Mouse (Mus musculus) hindbrain, embryonic 16.5 days (tissue): ENCODE measurements at regions not wholly inside any gene's neighbourhood (a gene's known extent, or its start where the extent isn't known, plus 50 kb on each side); places are given as distances from the start of the nearest gene placed in this dataset.

Experiments used
- ATAC-seq: fragments of 200-750 bp; cut with Nextera tagmentation; 2 replicates; pipeline ENCODE4 v1.8.0; 2017; ENCODE audit warnings: moderate TSS enrichment, moderate library complexity
- H3K27ac ChIP-seq: fragments of 300-500 bp; sonication (generic); 2 replicates; pipeline ENCODE4 v1.5.1; 2014; ENCODE audit warnings: low read depth, mild to moderate bottlenecking, control low read depth, low read length, moderate library complexity
- H3K27me3 ChIP-seq: fragments of 300-500 bp; sonication (generic); replicated peaks from 2 replicates; pipeline ENCODE4 v1.6.1; 2014; ENCODE audit warnings: low read length; ENCODE audit not compliant: control insufficient read depth, insufficient read depth
- H3K36me3 ChIP-seq: fragments of 300-500 bp; sonication (generic); 2 replicates; pipeline ENCODE4 v1.6.1; 2014; ENCODE audit warnings: mild to moderate bottlenecking, low read length, moderate library complexity, mixed read lengths; ENCODE audit not compliant: control insufficient read depth, insufficient read depth
- H3K4me1 ChIP-seq: fragments of 300-500 bp; sonication (generic); 2 replicates; pipeline ENCODE4 v1.6.1; 2014; ENCODE audit warnings: low read depth, low read length; ENCODE audit not compliant: control insufficient read depth, insufficient read depth
- H3K4me2 ChIP-seq: fragments of 300-500 bp; sonication (generic); 2 replicates; pipeline ENCODE4 v1.6.1; 2014; ENCODE audit warnings: mild to moderate bottlenecking, low read length, control low read depth, moderate library complexity
- H3K4me3 ChIP-seq: fragments of 300-500 bp; sonication (generic); 2 replicates; pipeline ENCODE4 v1.5.1; 2014; ENCODE audit warnings: mild to moderate bottlenecking, low read length, control low read depth, moderate library complexity
- H3K9ac ChIP-seq: fragments of 300-500 bp; sonication (generic); 2 replicates; pipeline ENCODE4 v1.6.1; 2014; ENCODE audit warnings: low read depth, mild to moderate bottlenecking, control low read depth, low read length, moderate library complexity
- H3K9me3 ChIP-seq: fragments of 300-500 bp; sonication (generic); 2 replicates; pipeline ENCODE4 v1.6.1; 2014; ENCODE audit warnings: mild to moderate bottlenecking, low read length, moderate library complexity; ENCODE audit not compliant: control insufficient read depth
- WGBS: fragments of 180-500 bp; shearing (Covaris S2); extraction: QIAGEN DNeasy Blood & Tissue Kit; methylation state at CpG from one replicate; pipeline ENCODE4 v1.1.7; 2014; 5-methylcytosine and 5-hydroxymethylcytosine counted together

- no peak overlapping the region for H3K4me3 ChIP-seq
- H3K4me1 ChIP-seq = no peaks in the 10 kb centered on the region
- H3K27me3 ChIP-seq = no peaks in the 10 kb centered on the region
- H3K4me2 ChIP-seq = no peak overlapping the region
- no peak overlapping the region for H3K27ac ChIP-seq
- no peak for ATAC-seq
- H3K36me3 ChIP-seq = no peaks in the 10 kb centered on the region
- 82% methylated on average over 7 of the region's 7 CpGs for WGBS
- H3K9me3 ChIP-seq = 0 out of 2 replicates have a peak, but pooled peaks cover 2% of the 10 kb centered on the region
- no peak overlapping the region for H3K9ac ChIP-seq
Observed at GRCm38 (mm10) chr2:134730547-134730946, 55.3 kb upstream of the Plcb1 start.

GRCm38 (mm10) chr2:134726713-134727112 is 59.2 kb upstream of the Plcb1 start:
- WGBS = 64% methylated on average over 2 of the region's 2 CpGs
- Histone ChIP-seq H3K4me1 (no peaks in the 10 kb centered on the region), H3K27ac (no peak overlapping the region), H3K9ac (no peak overlapping the region), H3K4me3 (no peak overlapping the region), H3K36me3 (no peaks in the 10 kb centered on the region), H3K9me3 (no peaks in the 10 kb centered on the region), H3K4me2 (no peak overlapping the region), H3K27me3 (no peaks in the 10 kb centered on the region)
- ATAC-seq = no peak

DNA sequence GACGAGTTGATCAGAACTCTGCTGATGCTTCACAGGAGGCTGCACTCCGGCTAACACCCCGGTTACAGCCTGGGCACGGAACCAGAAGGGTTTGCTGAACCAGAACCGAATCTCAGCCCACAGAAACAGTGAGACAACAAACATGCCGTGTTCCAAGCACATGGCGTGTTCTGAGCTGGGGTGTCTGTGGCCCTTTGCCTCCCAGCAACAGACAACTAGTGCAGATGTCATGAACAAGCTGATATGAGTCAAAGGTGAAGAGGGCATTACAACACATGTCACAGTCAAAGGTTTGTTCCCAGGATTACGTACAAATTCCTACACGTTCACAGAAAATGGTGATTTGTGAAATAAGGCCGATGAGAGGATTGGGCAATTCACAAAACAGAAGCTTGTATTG is 61.8 kb upstream of the Plcb1 start:
- Histone ChIP-seq H3K4me3 (no peak overlapping the region), H3K9ac (no peak overlapping the region), H3K27ac (no peak overlapping the region), H3K4me2 (no peak overlapping the region), H3K9me3 (no peaks in the 10 kb centered on the region), H3K36me3 (no peaks in the 10 kb centered on the region), H3K4me1 (no peaks in the 10 kb centered on the region), H3K27me3 (no peaks in the 10 kb centered on the region)
- WGBS = 77% methylated on average over 10 of the region's 10 CpGs
- ATAC-seq = no peak

DNA sequence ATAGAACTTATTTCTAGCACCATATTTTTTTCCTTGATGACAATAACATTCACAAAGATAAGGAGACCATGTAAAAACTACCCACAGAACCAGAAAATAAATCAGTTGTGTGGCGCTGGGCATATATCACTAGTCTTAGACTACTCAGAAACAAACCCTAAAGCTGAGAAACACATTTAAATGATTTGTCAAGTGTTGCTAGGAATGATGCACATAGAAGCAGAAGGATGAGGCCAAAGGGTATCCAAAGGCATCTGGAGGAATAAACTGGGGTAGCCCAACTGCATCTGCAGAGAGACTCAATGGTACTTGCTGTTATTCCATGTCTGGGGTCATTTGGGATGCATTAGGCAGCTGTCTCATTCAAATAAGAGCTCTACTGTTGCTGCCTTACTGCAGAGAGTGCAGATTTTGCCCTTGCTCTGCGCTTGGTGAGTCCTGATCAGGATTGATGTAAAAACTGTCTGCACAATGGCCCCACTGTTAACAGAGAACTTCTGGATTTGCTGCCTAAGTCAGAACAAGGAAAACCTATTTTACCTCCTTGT is 68.0 kb upstream of the Plcb1 start:
- H3K9me3 ChIP-seq = no peaks in the 10 kb centered on the region
- H3K9ac ChIP-seq = no peak overlapping the region
- no peak overlapping the region for H3K4me2 ChIP-seq
- no peaks in the 10 kb centered on the region for H3K4me1 ChIP-seq
- H3K36me3 ChIP-seq = no peaks in the 10 kb centered on the region
- H3K27ac ChIP-seq = no peak overlapping the region
- ATAC-seq = peak; percentile 50; the same call in 1 of the 2 replicates
- H3K27me3 ChIP-seq = no peaks in the 10 kb centered on the region
- 73% methylated on average over 2 of the region's 2 CpGs for whole genome bisulfite sequencing
- no peak overlapping the region for H3K4me3 ChIP-seq

DNA sequence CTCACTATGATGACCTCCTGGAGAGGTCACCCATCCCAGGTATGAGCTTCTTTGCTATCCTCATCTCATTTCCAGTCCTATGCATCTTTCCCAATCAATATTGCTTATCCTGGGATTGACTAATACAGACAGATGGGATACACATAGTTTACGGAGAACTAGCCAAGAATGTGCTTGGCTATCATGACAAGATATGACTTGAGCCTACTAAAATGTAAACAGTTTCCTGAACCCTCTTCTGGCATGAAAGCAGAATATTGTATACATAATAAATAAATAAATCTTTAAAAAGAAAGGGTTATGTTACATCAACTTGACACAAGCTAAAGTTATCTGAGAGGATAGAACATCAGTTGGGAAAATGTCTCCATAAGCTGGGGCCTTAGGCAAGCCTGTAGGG is 69.3 kb upstream of the Plcb1 start:
- no peaks in the 10 kb centered on the region for H3K4me1 ChIP-seq
- no peak overlapping the region for H3K4me2 ChIP-seq
- no peaks in the 10 kb centered on the region for H3K9me3 ChIP-seq
- no peak for ATAC-seq
- H3K27ac ChIP-seq = no peak overlapping the region
- no peaks in the 10 kb centered on the region for H3K36me3 ChIP-seq
- 93% methylated on average over 1 of the region's 1 CpGs for WGBS
- H3K4me3 ChIP-seq = no peak overlapping the region
- no peaks in the 10 kb centered on the region for H3K27me3 ChIP-seq
- no peak overlapping the region for H3K9ac ChIP-seq

GRCm38 (mm10) chr2:134714001-134714400 is 70.1 kb upstream of the Tmx4 start:
- Histone ChIP-seq H3K4me1 (no peaks in the 10 kb centered on the region), H3K9me3 (no peaks in the 10 kb centered on the region), H3K27me3 (no peaks in the 10 kb centered on the region), H3K4me3 (no peak overlapping the region), H3K36me3 (no peaks in the 10 kb centered on the region), H3K9ac (no peak overlapping the region), H3K27ac (no peak overlapping the region), H3K4me2 (no peak overlapping the region)
- no peak for ATAC-seq
- 96% methylated on average over 3 of the region's 3 CpGs for WGBS

DNA sequence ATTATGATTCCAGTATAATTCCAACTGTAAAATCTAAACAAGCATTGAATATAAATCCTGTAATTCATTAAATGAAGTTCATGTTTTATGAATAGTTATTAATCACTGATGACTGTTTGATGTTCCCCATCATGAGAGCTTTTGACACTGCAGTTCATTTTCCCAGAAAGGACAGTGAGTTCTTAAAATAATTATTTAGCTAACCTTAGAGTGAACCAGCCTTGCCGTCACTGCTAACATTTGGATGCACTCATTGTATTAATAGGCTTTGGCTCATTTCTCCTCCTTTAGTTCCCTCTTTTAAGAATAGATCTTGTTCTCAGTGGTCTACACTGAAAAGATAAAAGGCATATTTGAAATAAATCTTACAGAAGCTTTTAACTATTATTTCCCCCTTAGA is 64.8 kb upstream of the Tmx4 start:
- Histone ChIP-seq H3K27me3 (no peaks in the 10 kb centered on the region), H3K4me1 (no peaks in the 10 kb centered on the region), H3K36me3 (no peaks in the 10 kb centered on the region), H3K27ac (no peak overlapping the region), H3K4me3 (no peak overlapping the region), H3K4me2 (no peak overlapping the region), H3K9ac (no peak overlapping the region), H3K9me3 (no peaks in the 10 kb centered on the region)
- ATAC-seq = no peak
- WGBS = 50% methylated on average over 1 of the region's 1 CpGs

GRCm38 (mm10) chr2:134703067-134703466 is 59.1 kb upstream of the Tmx4 start:
- no peak for ATAC-seq
- no peak overlapping the region for H3K9ac ChIP-seq
- 73% methylated on average over 2 of the region's 2 CpGs for WGBS
- H3K4me3 ChIP-seq = no peak overlapping the region
- H3K4me2 ChIP-seq = no peak overlapping the region
- no peaks in the 10 kb centered on the region for H3K36me3 ChIP-seq
- H3K27me3 ChIP-seq = no peaks in the 10 kb centered on the region
- peaks cover 3% of the 10 kb centered on the region; the same call in 1 of the 2 replicates for H3K9me3 ChIP-seq
- no peaks in the 10 kb centered on the region for H3K4me1 ChIP-seq
- no peak overlapping the region for H3K27ac ChIP-seq

- ATAC-seq = no peak
- H3K36me3 ChIP-seq = no peaks in the 10 kb centered on the region
- H3K27ac ChIP-seq = no peak overlapping the region
- H3K9me3 ChIP-seq = peaks cover 3% of the 10 kb centered on the region; the same call in 1 of the 2 replicates
- H3K4me3 ChIP-seq = no peak overlapping the region
- no peak overlapping the region for H3K4me2 ChIP-seq
- WGBS = 91% methylated on average over 2 of the region's 2 CpGs
- H3K4me1 ChIP-seq = no peaks in the 10 kb centered on the region
- no peak overlapping the region for H3K9ac ChIP-seq
- H3K27me3 ChIP-seq = no peaks in the 10 kb centered on the region
Observed at GRCm38 (mm10) chr2:134697424-134697823, 53.5 kb upstream of the Tmx4 start.

- H3K36me3 ChIP-seq = no peaks in the 10 kb centered on the region
- no peak overlapping the region for H3K4me3 ChIP-seq
- ATAC-seq = no peak
- H3K9ac ChIP-seq = no peak overlapping the region
- H3K4me1 ChIP-seq = no peaks in the 10 kb centered on the region
- WGBS = 96% methylated on average over 2 of the region's 2 CpGs
- H3K4me2 ChIP-seq = no peak overlapping the region
- peaks cover 3% of the 10 kb centered on the region; the same call in 1 of the 2 replicates for H3K9me3 ChIP-seq
- no peak overlapping the region for H3K27ac ChIP-seq
- no peaks in the 10 kb centered on the region for H3K27me3 ChIP-seq
Observed at GRCm38 (mm10) chr2:134696394-134696793, 52.4 kb upstream of the Tmx4 start.
